Mouse (Mus musculus) heart, adult 2 months (tissue): ENCODE data around the gene Tirap. TPM values are rescaled to one million over a fixed set of nuclear protein-coding genes. Genes with fewer than 3 reads are reported as not detected.
A peak's percentile ranks its signal among the peaks of the same experiment; 100 is the strongest.

ENCODE experiments used
- DNase-seq, 2 experiments: peaks; one replicate each; pipeline ENCODE4 v3.0.0; 2021
- H3K27ac ChIP-seq: fragments of 200-600 bp; 2 replicates; pipeline ENCODE4 v1.8.1; 2022
- H3K27me3 ChIP-seq: fragments of 200-500 bp; 2 replicates; pipeline ENCODE4 v1.6.1; 2012; ENCODE audit warnings: mild to moderate bottlenecking, low read length, inconsistent platforms, mixed read lengths; ENCODE audit not compliant: control insufficient read depth, insufficient read depth
- H3K36me3 ChIP-seq: fragments of 200-500 bp; 2 replicates; pipeline ENCODE4 v1.6.1; 2012; ENCODE audit warnings: low read length, inconsistent platforms; ENCODE audit not compliant: control insufficient read depth, insufficient read depth
- H3K4me1 ChIP-seq: fragments of 200-500 bp; 2 replicates; pipeline ENCODE4 v1.6.1; 2011; ENCODE audit warnings: low read length; ENCODE audit not compliant: control insufficient read depth, insufficient read depth
- H3K4me3 ChIP-seq: fragments of 200-600 bp; 2 replicates; pipeline ENCODE4 v1.8.1; 2022
- H3K79me2 ChIP-seq: fragments of 200-500 bp; replicated peaks from 2 replicates; pipeline ENCODE4 v1.6.1; 2012; ENCODE audit warnings: mild to moderate bottlenecking, inconsistent platforms, low read length, moderate library complexity, mixed read lengths; ENCODE audit not compliant: control insufficient read depth, insufficient read depth
- H3K9ac ChIP-seq: fragments of 200-500 bp; 2 replicates; pipeline ENCODE4 v1.6.1; 2012; ENCODE audit warnings: low read depth, mild to moderate bottlenecking, control low read depth, inconsistent platforms, low read length, mixed read lengths
- CTCF ChIP-seq: fragments of 200-600 bp; IDR thresholded peaks from 2 replicates; pipeline ENCODE4 v1.8.1; 2022; ENCODE audit warnings: antibody characterized with exemption, mild to moderate bottlenecking, moderate library complexity
- EP300 ChIP-seq: fragments of 200-500 bp; IDR thresholded peaks from 2 replicates; pipeline ENCODE4 v1.6.1; 2011; ENCODE audit warnings: low read depth, low read length, control low read depth; ENCODE audit not compliant: insufficient read depth
- POLR2A ChIP-seq: fragments of 200-500 bp; IDR thresholded peaks from 2 replicates; pipeline ENCODE4 v1.6.1; 2011; ENCODE audit warnings: mild to moderate bottlenecking, low read depth, low read length, control low read depth; ENCODE audit not compliant: insufficient read depth
- WGBS: fragments of 180-500 bp; shearing (Covaris S2); methylation state at CpG from one replicate; pipeline ENCODE4 v1.1.7; 2018; 5-methylcytosine and 5-hydroxymethylcytosine counted together
- intact Hi-C: fragments of 180-260 bp; cut with DNase I; formaldehyde crosslinking; loops from one replicate; pipeline ENCODE4 v1.15.1; 2025
- polyA plus RNA-seq: library from polyadenylated mRNA; depleted of rRNA; stranded (reverse); fragments of >200 nt; gene quantifications from 2 replicates; pipeline ENCODE4 v1.2.3, GENCODE M21; 2012; rRNA removed
- total RNA-seq, 2 experiments: library from RNA; stranded (reverse); gene quantifications; 2 replicates each; pipeline ENCODE4 v1.2.3; 2021

The Tirap gene
- total and polyA plus RNA-seq, 3 experiments, result 4.9 to 9.5 (median 6.5) TPM

DNA sequence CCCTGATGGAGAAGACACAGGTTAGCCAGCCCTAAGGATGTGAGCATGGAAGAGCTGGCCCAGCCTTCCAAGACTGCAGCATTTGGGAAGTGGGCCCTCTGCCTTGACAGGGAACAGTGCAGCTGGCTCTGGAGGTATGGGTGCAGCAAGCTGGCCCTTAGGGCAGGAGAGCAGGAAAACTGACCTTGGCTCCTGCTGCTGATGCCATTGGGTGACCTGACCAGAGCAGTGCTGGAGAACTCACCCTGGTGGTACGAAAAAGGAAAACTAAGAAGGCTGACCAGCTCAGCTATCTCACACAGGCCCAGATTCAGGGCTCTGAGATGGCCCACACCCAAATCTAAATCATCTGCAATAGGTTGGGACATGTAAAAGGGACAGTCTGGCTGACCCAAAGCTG lies 54.3 kb downstream of the Tirap start:
- TF ChIP-seq POLR2A, result no peak
- no peak for TF ChIP-seq EP300
- no peak for TF ChIP-seq CTCF

DNA sequence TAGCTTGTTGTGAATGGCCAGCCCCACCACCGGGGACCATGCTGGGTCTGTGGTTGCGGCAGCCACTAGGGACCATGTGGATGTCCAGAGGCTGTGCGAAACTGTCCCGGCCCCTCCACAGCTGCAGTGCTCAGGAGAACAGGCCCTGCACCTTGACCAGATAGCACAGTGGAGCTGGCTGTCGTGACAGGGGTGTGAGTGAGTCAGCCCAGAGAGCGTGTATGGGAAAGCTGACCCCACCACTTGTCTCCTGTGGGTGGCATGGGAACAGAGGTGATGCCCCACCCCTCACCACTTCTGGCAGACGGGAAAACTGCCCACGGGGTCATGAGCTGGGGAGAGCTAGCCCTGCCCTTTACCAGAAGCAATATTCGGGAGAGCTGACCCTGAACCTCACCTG lies 55.0 kb downstream of the Tirap start:
- Histone ChIP-seq H3K9ac (no peak overlapping the region), H3K4me3 (no peak overlapping the region), H3K79me2 (no peaks in the 10 kb centered on the region), H3K27ac (no peak overlapping the region), H3K36me3 (no peaks in the 10 kb centered on the region), H3K4me1 (no peaks in the 10 kb centered on the region), H3K27me3 (no peaks in the 10 kb centered on the region)
- no peak for TF ChIP-seq CTCF
- TF ChIP-seq EP300, result no peak
- no peak for TF ChIP-seq POLR2A
- no peak for DNase-seq
- 89% methylated on average over 9 of the region's 9 CpGs for whole genome bisulfite sequencing
- intact Hi-C loops, result no loop called here

More for the DNA sequence above, 54.3 kb downstream of the Tirap start:
- Histone ChIP-seq H3K27ac (no peak overlapping the region), H3K9ac (no peak overlapping the region), H3K79me2 (no peaks in the 10 kb centered on the region), H3K4me3 (no peak overlapping the region), H3K27me3 (no peaks in the 10 kb centered on the region), H3K36me3 (no peaks in the 10 kb centered on the region), H3K4me1 (no peaks in the 10 kb centered on the region)
- no peak for DNase-seq
- WGBS, result 85% methylated on average over 1 of the region's 1 CpGs
- intact Hi-C loops, result no loop called here

DNA sequence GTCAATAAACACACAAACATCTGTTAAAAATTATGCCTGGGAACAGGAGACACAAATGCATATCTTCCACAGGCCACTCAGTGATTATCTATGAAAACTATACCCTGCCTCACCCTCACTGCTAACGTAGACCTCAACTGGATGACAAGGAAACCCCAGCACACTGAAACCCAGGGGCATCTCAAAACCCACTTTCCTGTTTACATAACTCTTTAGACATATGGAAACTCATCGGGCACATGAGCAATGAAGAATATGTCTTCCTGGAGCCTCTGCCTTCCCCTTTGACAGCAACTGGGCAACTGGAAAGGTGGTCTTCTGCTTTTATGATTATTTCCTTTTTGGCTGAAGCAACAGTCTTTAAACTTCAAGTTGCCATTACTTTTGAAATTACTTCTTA lies 57.9 kb downstream of the Tirap start:
- TF ChIP-seq CTCF (no peak), POLR2A (no peak), EP300 (no peak)
- intact Hi-C loops, result no loop called here
- 82% methylated on average over 2 of the region's 2 CpGs for WGBS
- no peak for DNase-seq
- H3K4me1 ChIP-seq, result no peaks in the 10 kb centered on the region
- H3K27ac ChIP-seq, result no peak overlapping the region
- no peaks in the 10 kb centered on the region for H3K79me2 ChIP-seq
- no peak overlapping the region for H3K4me3 ChIP-seq
- no peaks in the 10 kb centered on the region for H3K36me3 ChIP-seq
- no peaks in the 10 kb centered on the region for H3K27me3 ChIP-seq
- H3K9ac ChIP-seq, result no peak overlapping the region

DNA sequence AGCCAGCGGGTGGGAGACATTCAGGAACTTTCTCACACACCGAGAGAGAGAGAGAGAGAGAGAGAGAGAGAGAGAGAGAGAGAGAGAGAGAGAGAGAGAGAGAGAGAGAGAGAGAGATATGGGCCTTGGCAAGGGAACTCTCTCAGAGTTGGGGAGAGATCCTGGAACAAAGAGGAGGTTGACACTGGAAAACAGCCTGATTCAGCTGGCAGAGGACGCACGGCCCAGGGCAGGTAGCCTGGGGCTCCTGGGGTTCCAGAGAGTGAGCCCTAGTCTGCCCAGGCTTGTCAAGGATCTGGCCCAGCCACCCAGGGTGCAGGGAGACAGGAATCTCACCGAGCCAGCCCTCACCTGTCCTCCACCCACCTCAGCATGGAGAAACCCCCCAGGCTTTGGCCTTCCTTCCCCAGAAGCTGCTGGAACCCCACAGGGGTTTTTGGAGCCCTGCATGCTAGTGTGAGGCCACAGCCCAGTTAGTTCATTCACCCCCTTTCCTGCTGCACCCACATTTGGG lies 60.8 kb downstream of the Tirap start:
- no peaks in the 10 kb centered on the region for H3K27me3 ChIP-seq
- H3K79me2 ChIP-seq, result no peaks in the 10 kb centered on the region
- H3K4me1 ChIP-seq, result no peaks in the 10 kb centered on the region
- no peaks in the 10 kb centered on the region for H3K36me3 ChIP-seq
- no peak overlapping the region for H3K4me3 ChIP-seq
- TF ChIP-seq CTCF (no peak), POLR2A (no peak), EP300 (no peak)
- H3K27ac ChIP-seq, result no peak overlapping the region
- H3K9ac ChIP-seq, result no peak overlapping the region
- intact Hi-C loops, result no loop called here
- 76% methylated on average over 5 of the region's 5 CpGs for WGBS
- DNase-seq, result no peak

GRCm38 (mm10) chr9:35138029-35138428 lies 62.1 kb downstream of the Tirap start:
- 85% methylated on average over 7 of the region's 7 CpGs for WGBS
- H3K9ac ChIP-seq, result no peak overlapping the region
- H3K36me3 ChIP-seq, result no peaks in the 10 kb centered on the region
- intact Hi-C loops, result no loop called here
- DNase-seq, result no peak
- no peak overlapping the region for H3K27ac ChIP-seq
- no peaks in the 10 kb centered on the region for H3K4me1 ChIP-seq
- TF ChIP-seq CTCF (no peak), POLR2A (no peak), EP300 (no peak)
- H3K79me2 ChIP-seq, result no peaks in the 10 kb centered on the region
- no peaks in the 10 kb centered on the region for H3K27me3 ChIP-seq
- no peak overlapping the region for H3K4me3 ChIP-seq

GRCm38 (mm10) chr9:35135575-35135974 lies 64.5 kb downstream of the Tirap start:
- DNase-seq, result no peak
- Histone ChIP-seq H3K9ac (no peak overlapping the region), H3K79me2 (no peaks in the 10 kb centered on the region), H3K4me1 (peaks cover 6% of the 10 kb centered on the region), H3K27ac (no peak overlapping the region), H3K4me3 (no peak overlapping the region), H3K27me3 (no peaks in the 10 kb centered on the region), H3K36me3 (no peaks in the 10 kb centered on the region)
- WGBS, result 34% methylated on average over 6 of the region's 6 CpGs
- peak; percentile 24; the same call in 1 of the 2 replicates for TF ChIP-seq CTCF
- no peak for TF ChIP-seq EP300
- intact Hi-C loops, result loop anchor here (2.0 kb wide), 1 partner anchor 31 kb away; no protein-coding TSS in a partner anchor

Other genes starting within 250 kb of the Tirap start
- gene St3gal4, start 81.0 kb downstream of the Tirap start, total RNA-seq, result 10 to 100 TPM; 26.1 to 29.5 TPM
- gene St3gal4, start 81.0 kb downstream of the Tirap start, polyA plus RNA-seq, result 8.6 and 11.9 TPM in 2 replicates
- gene Dcps, start 24.2 kb downstream of the Tirap start, total RNA-seq, result 10 to 100 TPM; 14.4 to 15.1 TPM
- gene Dcps, start 24.2 kb downstream of the Tirap start, polyA plus RNA-seq, result 21.3 and 25.5 TPM in 2 replicates
- gene Srpr, start 116 bp downstream of the Tirap start, total RNA-seq, result 10 to 100 TPM; 82.4 to 96.3 TPM
- gene Srpr, start 116 bp downstream of the Tirap start, polyA plus RNA-seq, result 67.6 and 105 TPM in 2 replicates
- gene Foxred1, start 10.8 kb upstream of the Tirap start, total RNA-seq, result 10 to 100 TPM; 70.4 to 75.6 TPM
- gene Foxred1, start 10.8 kb upstream of the Tirap start, polyA plus RNA-seq, result 56.8 and 100 TPM in 2 replicates
- 10 to 100 TPM; 15.2 to 15.9 TPM for gene Fam118b, start 67.5 kb upstream of the Tirap start, total RNA-seq
- 13.8 and 17.3 TPM in 2 replicates for gene Fam118b, start 67.5 kb upstream of the Tirap start, polyA plus RNA-seq
- 10 to 100 TPM; 12.2 to 12.7 TPM for gene Rpusd4, start 67.6 kb upstream of the Tirap start, total RNA-seq
- gene Rpusd4, start 67.6 kb upstream of the Tirap start, polyA plus RNA-seq, result 10.9 and 12.0 TPM in 2 replicates
- 10 to 100 TPM in 1 of 2 experiments, 1 to 10 TPM in 1; 9.7 to 10.2 TPM for gene Cdon, start 220.8 kb upstream of the Tirap start, total RNA-seq
- gene Cdon, start 220.8 kb upstream of the Tirap start, polyA plus RNA-seq, result 6.0 and 10.9 TPM in 2 replicates